Mouse (Mus musculus) ES-Bruce4 (cell line): ENCODE measurements around the gene Invs. TPM values are rescaled to one million over a fixed set of nuclear protein-coding genes. Genes with fewer than 3 reads are reported as not detected.

Source experiments
- H3K27ac ChIP-seq: 2 replicates; pipeline ENCODE4 v1.5.1; 2012; ENCODE audit warnings: low read length, inconsistent platforms; ENCODE audit not compliant: insufficient read depth
- H3K27me3 ChIP-seq: 2 replicates; pipeline ENCODE4 v1.6.1; 2012; ENCODE audit warnings: mild to moderate bottlenecking, low read length, inconsistent platforms; ENCODE audit not compliant: control insufficient read depth, poor library complexity, insufficient read depth, severe bottlenecking
- H3K36me3 ChIP-seq: 2 replicates; pipeline ENCODE4 v1.6.1; 2012; ENCODE audit warnings: inconsistent platforms, mild to moderate bottlenecking, low read length, moderate library complexity; ENCODE audit not compliant: control insufficient read depth, poor library complexity, insufficient read depth, severe bottlenecking
- H3K4me1 ChIP-seq: one replicate; pipeline ENCODE4 v1.8.1; 2011; ENCODE audit warnings: low read length; ENCODE audit not compliant: control insufficient read depth, insufficient read depth
- H3K4me3 ChIP-seq: 2 replicates; pipeline ENCODE4 v1.5.1; 2011; ENCODE audit warnings: low read depth, mild to moderate bottlenecking, low read length
- H3K9ac ChIP-seq: 2 replicates; pipeline ENCODE4 v1.6.1; 2012; ENCODE audit warnings: low read depth, mild to moderate bottlenecking, inconsistent platforms; ENCODE audit not compliant: poor library complexity, severe bottlenecking
- H3K9me3 ChIP-seq: replicated peaks from 2 replicates; pipeline ENCODE4 v1.6.1; 2012; ENCODE audit warnings: mild to moderate bottlenecking, low read length, inconsistent platforms; ENCODE audit not compliant: control insufficient read depth, poor library complexity, insufficient read depth, severe bottlenecking
- CTCF ChIP-seq: IDR thresholded peaks from one replicate; pipeline ENCODE4 v1.8.1; 2011; ENCODE audit warnings: low read depth, low read length
- EP300 ChIP-seq: IDR thresholded peaks from 2 replicates; pipeline ENCODE4 v1.6.1; 2011; ENCODE audit warnings: low read depth, low read length; ENCODE audit not compliant: insufficient read depth
- POLR2A ChIP-seq: IDR thresholded peaks from one replicate; pipeline ENCODE4 v1.8.1; 2011; ENCODE audit warnings: low read length; ENCODE audit not compliant: insufficient read depth
- polyA plus RNA-seq: library from polyadenylated mRNA; stranded (reverse); fragments of >200 nt; gene quantifications from 2 replicates; pipeline ENCODE4 v1.2.4, GENCODE M21; 2011; ENCODE audit warnings: low read depth; ENCODE audit not compliant: missing spikeins, insufficient read depth, insufficient read length

The Invs gene
- polyA plus RNA-seq, 1 experiment, result 2.5 TPM

DNA sequence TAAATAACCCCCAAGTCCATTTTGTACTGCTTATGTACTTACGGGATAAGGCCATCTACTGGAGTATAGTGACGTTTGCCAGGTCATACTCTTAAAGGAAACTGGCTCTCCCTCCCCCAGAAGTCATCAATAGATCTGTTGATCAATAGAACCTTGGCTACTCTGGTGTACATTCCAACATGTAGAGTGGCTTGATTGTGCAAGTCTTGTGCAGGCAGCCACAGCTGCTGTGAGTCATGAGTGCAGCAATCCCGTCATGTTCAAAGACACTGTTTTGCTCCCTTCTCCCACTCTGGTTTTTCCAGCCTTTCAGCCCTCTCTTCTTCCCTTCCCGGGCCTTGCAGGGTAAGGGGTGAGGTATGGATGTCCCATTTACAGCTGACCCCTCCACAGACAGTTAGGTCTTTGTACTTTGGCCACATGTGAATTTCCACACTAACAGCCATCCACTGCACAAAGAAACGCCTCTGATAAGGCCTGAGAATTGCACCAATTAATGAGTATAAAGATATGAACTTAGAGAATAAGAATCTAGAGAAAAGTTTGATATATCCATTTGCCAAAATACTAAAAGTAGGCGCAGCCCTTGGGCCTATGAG, 53.0 kb downstream of the Invs start:
- Histone ChIP-seq H3K4me1 (no peaks in the 10 kb centered on the region), H3K27ac (no peak overlapping the region), H3K4me3 (no peak overlapping the region), H3K9ac (no peak overlapping the region), H3K9me3 (no peaks in the 10 kb centered on the region), H3K36me3 (no peaks in the 10 kb centered on the region), H3K27me3 (no peaks in the 10 kb centered on the region)
- TF ChIP-seq POLR2A, result no peak
- TF ChIP-seq CTCF, result no peak
- no peak for TF ChIP-seq EP300

DNA sequence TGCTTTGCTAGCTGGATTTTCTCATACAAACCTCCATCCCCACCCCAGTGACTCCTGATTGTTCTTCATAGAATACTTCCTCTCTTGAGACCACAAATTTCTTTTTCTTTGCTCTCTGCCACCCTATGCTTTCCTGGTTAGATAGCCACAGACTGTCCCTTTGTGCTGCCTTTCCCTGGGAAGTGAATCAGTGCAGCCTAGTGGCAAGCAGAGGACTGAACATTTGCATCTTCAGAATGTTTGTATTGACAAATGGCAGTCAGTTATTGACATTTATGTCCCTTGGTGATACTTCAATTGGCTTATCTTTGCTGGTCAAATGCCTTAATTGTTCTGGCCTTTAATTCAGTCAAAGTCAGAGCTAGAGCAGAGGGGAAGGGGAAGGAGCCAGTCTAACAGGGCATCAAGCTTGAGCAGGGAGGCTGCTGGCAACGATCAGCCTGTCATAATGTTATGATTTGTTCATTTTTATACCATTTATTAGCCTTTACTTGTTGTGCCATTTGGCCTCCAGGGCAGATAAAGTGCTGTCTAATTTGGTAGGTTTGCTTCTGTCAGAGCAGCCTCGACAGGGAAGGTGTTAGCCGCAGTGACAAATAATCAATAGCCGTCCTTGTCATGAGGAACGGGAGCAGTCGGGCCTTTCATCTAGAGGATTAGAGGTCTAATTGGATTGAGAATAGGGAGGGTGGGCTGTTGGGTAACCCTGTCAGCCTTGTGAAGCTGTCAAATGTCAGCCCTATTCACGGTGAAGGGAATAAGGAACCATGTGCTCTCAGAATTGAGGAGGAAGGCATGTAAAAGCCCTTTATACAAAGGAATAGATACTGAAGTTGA, 55.6 kb downstream of the Invs start:
- H3K27ac ChIP-seq, result no peak overlapping the region
- TF ChIP-seq CTCF (no peak), POLR2A (no peak), EP300 (no peak)
- H3K27me3 ChIP-seq, result no peaks in the 10 kb centered on the region

DNA sequence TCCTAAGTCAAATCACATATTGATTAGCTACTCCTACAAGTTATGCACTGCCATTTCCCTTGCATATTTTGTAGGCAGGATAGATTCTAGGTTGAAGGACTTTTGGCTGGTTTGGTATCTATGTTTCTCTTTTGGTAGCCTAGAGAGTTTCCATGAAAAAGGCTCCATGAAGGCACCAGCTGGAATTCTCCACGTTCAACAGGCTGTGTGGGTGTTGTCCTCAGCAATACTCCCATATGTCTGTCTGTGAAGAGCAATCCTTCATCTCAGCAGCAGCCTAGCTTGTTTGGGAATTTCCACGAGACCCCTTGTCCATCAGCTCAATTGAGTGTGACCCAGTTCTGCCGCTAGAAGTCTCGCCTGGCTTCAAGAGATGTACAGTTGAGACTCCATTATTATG, 63.1 kb downstream of the Invs start:
- no peak overlapping the region for H3K4me3 ChIP-seq
- H3K9me3 ChIP-seq, result no peaks in the 10 kb centered on the region
- TF ChIP-seq POLR2A (no peak), CTCF (no peak), EP300 (no peak)
- H3K27me3 ChIP-seq, result no peaks in the 10 kb centered on the region
- H3K9ac ChIP-seq, result no peak overlapping the region
- no peaks in the 10 kb centered on the region for H3K36me3 ChIP-seq
- H3K27ac ChIP-seq, result no peak overlapping the region
- no peaks in the 10 kb centered on the region for H3K4me1 ChIP-seq

More for the DNA sequence above, 55.6 kb downstream of the Invs start:
- Histone ChIP-seq H3K9me3 (no peaks in the 10 kb centered on the region), H3K4me1 (no peaks in the 10 kb centered on the region), H3K36me3 (no peaks in the 10 kb centered on the region), H3K4me3 (no peak overlapping the region), H3K9ac (no peak overlapping the region)

DNA sequence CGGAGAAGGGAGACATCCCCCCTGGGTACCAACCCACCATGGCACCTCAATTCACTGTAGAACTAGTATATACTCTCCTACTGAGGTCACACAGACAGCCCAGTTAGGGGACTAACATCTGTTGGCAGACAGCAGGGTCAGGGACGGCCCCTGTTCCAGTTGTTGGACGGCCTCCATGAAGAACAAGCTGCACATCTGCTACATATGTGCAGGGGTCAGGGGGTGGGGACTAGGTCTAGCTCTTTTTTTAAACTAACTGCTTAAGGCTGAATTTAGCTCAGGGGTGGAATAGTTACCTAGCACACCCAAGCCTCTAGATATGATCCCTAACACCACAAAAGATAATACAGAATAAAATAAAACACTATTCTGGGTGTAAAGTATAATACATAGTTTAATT, 82.8 kb downstream of the Invs start:
- Histone ChIP-seq H3K9ac (no peak overlapping the region), H3K36me3 (no peaks in the 10 kb centered on the region), H3K4me1 (no peaks in the 10 kb centered on the region), H3K9me3 (no peaks in the 10 kb centered on the region), H3K27ac (no peak overlapping the region), H3K27me3 (no peaks in the 10 kb centered on the region), H3K4me3 (no peak overlapping the region)
- TF ChIP-seq CTCF (no peak), EP300 (no peak), POLR2A (no peak)

DNA sequence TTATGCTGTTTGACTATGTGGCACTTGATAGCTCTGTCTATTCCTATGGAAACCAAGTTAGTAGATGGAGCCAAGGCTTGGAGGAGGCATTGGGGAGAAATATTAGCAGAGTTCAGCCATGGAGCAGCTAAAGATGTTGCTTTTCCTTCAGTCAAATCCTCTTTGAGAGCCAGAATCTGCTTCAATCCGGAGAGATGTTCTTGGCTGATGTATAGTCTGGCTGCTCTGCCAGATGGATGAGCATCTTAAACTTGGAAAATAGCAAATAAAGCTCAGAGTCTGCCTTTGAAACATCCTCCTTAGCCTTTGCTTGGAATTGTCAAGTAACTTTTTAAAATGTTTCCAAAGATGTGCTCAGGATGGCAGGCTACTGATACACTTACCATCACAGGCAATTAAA, 91.5 kb downstream of the Invs start:
- TF ChIP-seq EP300, result no peak
- no peak for TF ChIP-seq CTCF
- TF ChIP-seq POLR2A, result no peak
- Histone ChIP-seq H3K4me3 (no peak overlapping the region), H3K4me1 (no peaks in the 10 kb centered on the region)

DNA sequence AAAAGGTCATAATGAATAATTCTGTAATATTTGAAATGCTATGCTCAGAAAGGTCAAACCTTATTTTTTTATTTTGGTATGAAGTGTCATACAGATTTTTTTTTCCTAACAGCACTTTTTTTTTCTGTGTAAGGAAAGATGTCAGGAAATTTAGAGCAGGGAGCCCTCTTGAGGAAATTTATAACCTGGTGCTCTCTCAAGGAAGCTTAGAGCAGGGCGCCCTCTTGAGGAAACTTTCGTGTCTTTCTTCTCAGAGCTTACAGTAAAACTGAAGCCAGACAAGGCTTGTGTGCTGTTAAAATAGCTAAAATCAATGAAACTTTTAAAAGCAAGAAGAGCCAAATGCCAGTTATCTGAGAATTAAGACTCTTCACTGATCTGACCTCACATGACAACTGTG, 101.4 kb downstream of the Invs start:
- Histone ChIP-seq H3K9me3 (no peaks in the 10 kb centered on the region), H3K36me3 (no peaks in the 10 kb centered on the region), H3K9ac (no peak overlapping the region), H3K27me3 (no peaks in the 10 kb centered on the region), H3K4me1 (no peaks in the 10 kb centered on the region), H3K4me3 (no peak overlapping the region), H3K27ac (no peak overlapping the region)
- TF ChIP-seq EP300 (no peak), CTCF (no peak), POLR2A (no peak)

More for the DNA sequence above, 91.5 kb downstream of the Invs start:
- no peaks in the 10 kb centered on the region for H3K27me3 ChIP-seq
- H3K9me3 ChIP-seq, result no peaks in the 10 kb centered on the region
- no peaks in the 10 kb centered on the region for H3K36me3 ChIP-seq
- no peak overlapping the region for H3K27ac ChIP-seq
- H3K9ac ChIP-seq, result no peak overlapping the region
